Mouse (Mus musculus) mouse embryonic stem cell (cell line): Measurements from ENCODE around the gene Stx7.

Experiments
- in situ Hi-C, 2 experiments: fragments of 300-500 bp; cut with MboI; formaldehyde crosslinking; loops; 1 replicate in 1 of 2; 3 replicates in 1 of 2; pipeline ENCODE4 v1.14.3; 2019 to 2020; ENCODE audit warnings: low sequenced_read_pairs in 2 of 2, low pct_unique_long_range_greater_than_20kb in 1 of 2, mixed read lengths in 1 of 2; ENCODE audit not compliant: unreplicated experiment in 1 of 2

Stx7 gene

DNA sequence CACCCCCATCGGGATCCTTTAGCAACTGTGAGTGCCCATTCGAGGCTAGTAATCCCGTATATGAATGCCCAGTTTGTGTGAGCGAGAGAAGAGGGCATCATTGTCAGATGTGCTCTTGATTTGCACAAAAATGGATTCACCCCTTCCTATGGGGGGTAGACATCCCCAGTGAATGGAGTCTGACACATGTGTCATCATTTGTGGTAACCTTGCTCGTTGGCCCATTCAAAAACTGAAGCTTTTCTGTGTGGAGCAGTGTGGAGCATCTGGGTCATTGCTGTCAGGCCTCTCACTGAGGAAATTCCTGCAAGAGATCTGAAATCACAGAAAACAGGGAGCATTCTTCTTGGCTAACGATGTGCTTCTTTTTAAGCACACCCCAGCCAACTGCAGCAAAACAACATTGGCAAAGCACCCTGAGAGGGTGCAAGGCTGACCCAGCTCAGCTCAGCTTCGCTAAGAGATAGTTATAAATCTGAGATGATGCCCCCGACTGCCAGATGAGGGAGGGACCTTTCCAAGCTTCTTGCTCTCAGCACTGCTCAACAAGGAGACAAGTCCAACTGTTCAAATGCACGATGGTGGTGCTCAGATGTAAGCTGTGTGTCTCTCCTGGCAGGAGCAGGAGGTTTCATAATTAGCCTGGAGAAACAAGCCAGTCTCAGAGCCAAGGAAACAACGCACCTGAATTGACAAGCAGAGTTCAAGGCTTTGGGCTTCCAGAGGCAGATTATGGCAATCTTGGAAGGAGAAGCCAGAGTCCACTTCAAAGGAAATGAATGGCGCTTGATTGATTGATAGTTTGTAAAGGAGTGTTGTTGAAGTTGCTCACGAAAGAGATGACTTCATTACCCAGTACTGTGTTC is 79.4 kb downstream of the Stx7 start:
- in situ Hi-C loops = no loop called here

DNA sequence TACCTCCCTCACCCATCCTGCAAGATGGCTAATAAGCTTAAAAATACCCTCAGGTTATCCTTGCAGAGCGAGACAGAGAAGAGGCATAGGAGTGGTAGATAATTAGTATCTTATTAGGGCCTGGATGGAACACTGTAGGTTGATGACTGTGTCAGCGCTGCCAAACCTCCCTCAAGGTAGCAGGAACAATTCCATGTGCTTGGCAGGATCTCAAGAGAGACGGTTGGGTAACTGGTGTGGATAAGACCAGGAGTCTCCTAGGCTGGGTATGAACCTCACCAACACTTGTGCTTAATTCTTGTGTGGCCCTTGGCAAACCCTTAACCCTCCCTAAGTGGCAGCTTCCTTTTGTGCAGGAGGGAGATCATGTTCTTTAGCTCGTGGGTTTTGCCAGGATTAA is 83.2 kb downstream of the Stx7 start:
- in situ Hi-C loops = no loop called here

DNA sequence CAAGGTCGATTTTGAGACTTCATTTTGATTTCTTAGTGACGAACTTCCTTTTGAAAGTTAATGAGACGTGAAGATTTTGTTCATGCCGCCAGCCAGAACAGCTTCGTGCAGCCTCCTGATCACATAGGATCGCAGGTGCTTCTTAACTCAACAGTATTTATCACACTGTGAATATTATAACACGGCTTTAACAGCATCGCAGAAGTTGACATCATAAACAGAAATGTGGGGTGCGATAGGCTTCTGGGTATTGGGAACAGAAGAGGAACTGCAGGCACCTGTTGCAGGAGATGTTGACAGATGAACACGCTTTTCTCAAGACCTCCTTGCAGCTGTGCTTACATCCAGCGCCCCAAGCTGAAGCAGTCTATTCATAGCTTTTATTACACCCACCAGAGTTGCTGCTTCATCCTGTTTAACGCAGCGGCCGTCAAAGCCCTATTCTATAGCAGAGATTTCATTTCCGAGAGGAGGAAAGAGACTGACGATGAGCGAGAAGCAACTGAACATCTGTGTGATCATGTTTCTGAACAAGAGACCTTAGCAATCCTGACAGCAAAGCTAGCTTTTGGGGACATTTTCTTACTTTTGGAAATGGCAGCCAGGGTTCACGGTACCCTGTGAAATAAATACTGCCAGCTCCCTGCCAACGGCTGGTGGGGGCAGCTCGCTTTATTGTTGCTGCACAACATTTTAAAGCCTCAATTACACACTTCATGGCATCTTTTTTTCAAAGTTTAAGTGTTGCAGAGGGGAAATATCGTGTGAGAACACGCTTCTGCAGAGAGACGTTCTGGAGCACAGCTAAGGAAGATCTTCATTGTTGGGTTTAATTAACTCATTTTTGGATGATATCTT is 86.6 kb downstream of the Stx7 start:
- in situ Hi-C loops = no loop called here
